Mouse (Mus musculus) megakaryocyte progenitor cell, adult 5-6 weeks (primary cell): ENCODE results near the gene Irgq. TPM values are rescaled to one million over a fixed set of nuclear protein-coding genes. Genes with fewer than 3 reads are reported as not detected.
A peak's percentile ranks its signal among the peaks of the same experiment; 100 is the strongest.
"Not testable (repeated sequence)": the region's sequence is repeated elsewhere in the genome, so short reads cannot be mapped to it uniquely, and the experiment has no call there.

ENCODE experiments used
- ATAC-seq: replicated peaks from 2 replicates; pipeline ENCODE4 v1.8.0; 2016; ENCODE audit warnings: mild to moderate bottlenecking, moderate TSS enrichment, inconsistent platforms; ENCODE audit not compliant: poor library complexity
- total RNA-seq, 2 experiments: library from RNA; stranded (forward) in 1 of 2; stranded (reverse) in 1 of 2; fragments of 157-497, 149-512 nt in 1 of 2; fragments of 200-1000 nt in 1 of 2; gene quantifications; 2 replicates each; pipeline versions ENCODE4 v1.2.3 to v1.2.4; 2015 to 2017

Irgq gene
- 3.2 and 4.4 TPM in 2 replicates for total RNA-seq (2015)
- 4.7 and 5.3 TPM in 2 replicates for total RNA-seq (2017)

- ATAC-seq, result peak; percentile 87
Observed at GRCm38 (mm10) chr7:24530062-24530931, at the start of gene Irgq. Irgq (plus strand) TSS chr7:24530689.

- 0 out of 2 replicates have a peak, but pooled peaks have one; percentile 10 for ATAC-seq
Observed at GRCm38 (mm10) chr7:24480986-24481473, 49.5 kb upstream of the Irgq start.

- peak; percentile 94 for ATAC-seq
Observed at GRCm38 (mm10) chr7:24481474-24482207, 48.8 kb upstream of the Irgq start, which contains the start of gene Cadm4. Cadm4 (plus strand) TSS chr7:24482023.

GRCm38 (mm10) chr7:24482208-24483020 lies 48.1 kb upstream of the Irgq start:
- ATAC-seq, result no peak

GRCm38 (mm10) chr7:24483291-24483690 lies 47.2 kb upstream of the Irgq start:
- not testable (repeated sequence) for ATAC-seq

- ATAC-seq, result no peak
Observed at GRCm38 (mm10) chr7:24485481-24485880, 45.0 kb upstream of the Irgq start.

GRCm38 (mm10) chr7:24486654-24487130 lies 43.8 kb upstream of the Irgq start:
- ATAC-seq, result no peak

GRCm38 (mm10) chr7:24487403-24487802 lies 43.1 kb upstream of the Irgq start:
- no peak for ATAC-seq

- no peak for ATAC-seq
Observed at GRCm38 (mm10) chr7:24488303-24488702, 42.2 kb upstream of the Irgq start.

- ATAC-seq, result 0 out of 2 replicates have a peak, but pooled peaks have one; percentile 24
Observed at GRCm38 (mm10) chr7:24499856-24500577, 30.5 kb upstream of the Irgq start.

- ATAC-seq, result peak; percentile 52; the same call in 1 of the 2 replicates
Observed at GRCm38 (mm10) chr7:24500929-24501328, 29.6 kb upstream of the Irgq start.

GRCm38 (mm10) chr7:24501492-24501891 lies 29.0 kb upstream of the Irgq start:
- 0 out of 2 replicates have a peak, but pooled peaks have one; percentile 30 for ATAC-seq

GRCm38 (mm10) chr7:24504004-24504403 lies 26.5 kb upstream of the Irgq start:
- ATAC-seq, result no peak

GRCm38 (mm10) chr7:24504868-24505267 lies 25.6 kb upstream of the Irgq start:
- no peak for ATAC-seq

- no peak for ATAC-seq
Observed at GRCm38 (mm10) chr7:24505447-24506064, 24.9 kb upstream of the Irgq start.

- ATAC-seq, result no peak
Observed at GRCm38 (mm10) chr7:24506065-24506459, 24.4 kb upstream of the Irgq start.

GRCm38 (mm10) chr7:24506476-24506837 lies 24.0 kb upstream of the Irgq start:
- no peak for ATAC-seq

- ATAC-seq, result peak; percentile 62
Observed at GRCm38 (mm10) chr7:24506838-24507725, 23.4 kb upstream of the Irgq start, which contains the start of gene Zfp428. Zfp428 (plus strand) TSS chr7:24507006.
